In genomic region chr10:24298260-24299244, GRCm38 (mm10) we compare ENCODE assay signal across 9 mouse cellular contexts.
DNase-seq lines count a peak whose midpoint lies in the region; ATAC-seq and TF ChIP-seq lines count a peak whose summit lies in the region.
"Had no signal": no experiment of that assay in that cellular context is flagged by ENCODE, and none has a peak within 500 bp of the region (broad histone marks: within the 10 kb centered on the region; RNA-seq: fewer than 3 reads in every experiment).

No protein-coding gene starts in this region.

- no peak for TF ChIP-seq EP300 in MEL (IDR thresholded peaks at IDR 0.05; ENCODE audit: low read depth in 1 of 2, low read length in 2 of 2)
- TF ChIP-seq EP300 in lung, postnatal 0 days (IDR thresholded peaks at IDR 0.05) = no peak

- TF ChIP-seq RAD21 in MEL (IDR thresholded peaks at IDR 0.05; ENCODE audit: low read depth, low read length) = peak; percentile 77

- peak; percentile 73 to 91 (median 90) for TF ChIP-seq CTCF in MEL (IDR thresholded peaks at IDR 0.05 in 2 of 3, conservative IDR thresholded peaks at IDR 0.05 in 1 of 3; ENCODE audit: control insufficient read depth in 1 of 3, insufficient read depth in 1 of 3, low read depth in 2 of 3, low read length in 3 of 3, poor library complexity in 1 of 3, severe bottlenecking in 1 of 3)
- TF ChIP-seq CTCF in lung, postnatal 0 days (IDR thresholded peaks at IDR 0.05) = peak; percentile 94

- no peaks in the 10 kb centered on the region for H3K9me3 ChIP-seq in MEL (replicated peaks; ENCODE audit: insufficient read depth, low read length)
- H3K9me3 ChIP-seq in embryonic facial prominence, embryonic 15.5 days (replicated peaks) = no peaks in the 10 kb centered on the region
- H3K9me3 ChIP-seq in hindbrain, embryonic 10.5 days = no peaks in the 10 kb centered on the region
- no peaks in the 10 kb centered on the region for H3K9me3 ChIP-seq in lung, postnatal 0 days (ENCODE audit: low read length)
- H3K9me3 ChIP-seq: liver, embryonic 15.5 days had no signal

- H3K36me3 ChIP-seq in MEL (ENCODE audit: control insufficient read depth in 1 of 2, insufficient read depth in 2 of 2, low read length in 2 of 2) = no peaks in the 10 kb centered on the region
- no peaks in the 10 kb centered on the region for H3K36me3 ChIP-seq in embryonic facial prominence, embryonic 15.5 days
- no peaks in the 10 kb centered on the region for H3K36me3 ChIP-seq in hindbrain, embryonic 10.5 days
- no peaks in the 10 kb centered on the region for H3K36me3 ChIP-seq in lung, postnatal 0 days (ENCODE audit: insufficient read depth, low read length)
- H3K36me3 ChIP-seq: liver, embryonic 15.5 days had no signal

- peak; percentile 24; the same call in 1 of the 2 replicates for ATAC-seq in embryonic facial prominence, embryonic 15.5 days (ENCODE audit: insufficient number of reproducible peaks, low FRiP score, low TSS enrichment, low read depth)
- peak; percentile 52 for ATAC-seq in lung, postnatal 0 days
- no peak for ATAC-seq in erythroid progenitor cell, adult 5-6 weeks (replicated peaks; ENCODE audit: low FRiP score, poor library complexity, severe bottlenecking)

- TF ChIP-seq POLR2A in MEL (IDR thresholded peaks at IDR 0.05; ENCODE audit: control insufficient read depth in 1 of 2, insufficient read depth in 1 of 2, low read depth in 1 of 2, low read length in 2 of 2, poor library complexity in 1 of 2) = no peak

- H3K27ac ChIP-seq in MEL (ENCODE audit: control insufficient read depth, low read depth, low read length) = no peak overlapping the region
- H3K27ac ChIP-seq in embryonic facial prominence, embryonic 15.5 days (replicated peaks) = no peak overlapping the region
- no peak overlapping the region for H3K27ac ChIP-seq in hindbrain, embryonic 10.5 days
- H3K27ac ChIP-seq in lung, postnatal 0 days (ENCODE audit: low read length) = no peak overlapping the region
- H3K27ac ChIP-seq: liver, embryonic 15.5 days had no signal

- DNase-seq in MEL (ENCODE audit: low read depth, low spot score) = peak; percentile 67
- DNase-seq in adrenal gland, postnatal 36 days = peak; percentile 56 to 60
- DNase-seq in hindbrain, embryonic 10.5 days (ENCODE audit: low spot score) = peak; percentile 64
- DNase-seq in layer of hippocampus, adult 11-12 months (ENCODE audit: low spot score) = peak; percentile 74
- DNase-seq in lung, postnatal 0 days (ENCODE audit: low spot score) = peak; percentile 75
- peak; percentile 87 for DNase-seq in retina, embryonic 14.5 days (ENCODE audit: low spot score)

- 44% methylated on average over 2 of the region's 2 CpGs for WGBS in embryonic facial prominence, embryonic 15.5 days
- 48% methylated on average over 2 of the region's 2 CpGs for WGBS in hindbrain, embryonic 10.5 days
- 49% methylated on average over 2 of the region's 2 CpGs for WGBS in lung, postnatal 0 days

- H3K4me2 ChIP-seq in embryonic facial prominence, embryonic 15.5 days (replicated peaks) = no peak overlapping the region
- no peak overlapping the region for H3K4me2 ChIP-seq in lung, postnatal 0 days (replicated peaks; ENCODE audit: low read depth, low read length)
- H3K4me2 ChIP-seq: liver, embryonic 15.5 days had no signal

- no peak overlapping the region for H3K4me3 ChIP-seq in MEL (ENCODE audit: control insufficient read depth in 1 of 2, insufficient read depth in 1 of 2, low read depth in 2 of 2, low read length in 2 of 2)
- no peak overlapping the region for H3K4me3 ChIP-seq in embryonic facial prominence, embryonic 15.5 days (replicated peaks)
- no peak overlapping the region for H3K4me3 ChIP-seq in hindbrain, embryonic 10.5 days
- H3K4me3 ChIP-seq in lung, postnatal 0 days (ENCODE audit: low read depth, low read length) = no peak overlapping the region
- H3K4me3 ChIP-seq: liver, embryonic 15.5 days had no signal

- no peaks in the 10 kb centered on the region for H3K4me1 ChIP-seq in MEL (ENCODE audit: control insufficient read depth in 1 of 2, insufficient read depth in 2 of 2, low read length in 2 of 2)
- no peaks in the 10 kb centered on the region for H3K4me1 ChIP-seq in embryonic facial prominence, embryonic 15.5 days
- H3K4me1 ChIP-seq in hindbrain, embryonic 10.5 days (replicated peaks) = peaks cover 5% of the 10 kb centered on the region; the same call in 1 of the 2 replicates
- no peaks in the 10 kb centered on the region for H3K4me1 ChIP-seq in lung, postnatal 0 days (ENCODE audit: insufficient read depth, low read depth, low read length)
- H3K4me1 ChIP-seq: liver, embryonic 15.5 days had no signal

- no peaks in the 10 kb centered on the region for H3K79me2 ChIP-seq in MEL (ENCODE audit: control insufficient read depth, insufficient read depth, low read length, poor library complexity)

- peaks cover 0 to 3% of the 10 kb centered on the region in 2 experiments; a peak in 3 of 4 replicates for H3K27me3 ChIP-seq in MEL (ENCODE audit: control insufficient read depth in 1 of 2, insufficient read depth in 2 of 2, low read length in 2 of 2)
- no peaks in the 10 kb centered on the region for H3K27me3 ChIP-seq in embryonic facial prominence, embryonic 15.5 days
- H3K27me3 ChIP-seq in hindbrain, embryonic 10.5 days (ENCODE audit: insufficient read depth, poor library complexity, severe bottlenecking) = no peaks in the 10 kb centered on the region
- H3K27me3 ChIP-seq in lung, postnatal 0 days (replicated peaks; ENCODE audit: insufficient read depth, low read length) = no peaks in the 10 kb centered on the region
- H3K27me3 ChIP-seq: liver, embryonic 15.5 days had no signal

- no peak overlapping the region for H3K9ac ChIP-seq in MEL (ENCODE audit: control insufficient read depth, low read depth, low read length, poor library complexity, severe bottlenecking)
- no peak overlapping the region for H3K9ac ChIP-seq in embryonic facial prominence, embryonic 15.5 days
- H3K9ac ChIP-seq in lung, postnatal 0 days (replicated peaks; ENCODE audit: low read depth) = no peak overlapping the region
- H3K9ac ChIP-seq: liver, embryonic 15.5 days had no signal

TF ChIP-seq in MEL, 35 proteins besides CTCF, POLR2A, EP300 and RAD21:
- TF ChIP-seq HCFC1 (IDR thresholded peaks at IDR 0.05; ENCODE audit: low read depth, low read length) (no peak), MAX (IDR thresholded peaks at IDR 0.05; ENCODE audit: low read length) (peak; percentile 49; the same call in 1 of the 2 replicates), MEF2A (IDR thresholded peaks at IDR 0.05; ENCODE audit: extremely low read depth, insufficient replicate concordance, low read depth, low read length, poor library complexity, severe bottlenecking) (no peak), ZC3H11A (IDR thresholded peaks at IDR 0.05; ENCODE audit: low read depth, low read length) (peak; percentile 42; the same call in 1 of the 2 replicates), MYC (IDR thresholded peaks at IDR 0.05; ENCODE audit: low read depth, low read length) (0 out of 2 replicates have a peak, but pooled peaks have one; percentile 37), SMC3 (IDR thresholded peaks at IDR 0.05; ENCODE audit: low read depth, low read length) (peak; percentile 84)
